Mouse (Mus musculus): ENCODE results near the gene Mea1.

The Mea1 gene

GRCm38 (mm10) chr17:46678416-46678815, at the start of gene Mea1:
Gene Mea1 (plus strand): TSS chr17:46678793.
- DNase-seq (ENCODE audit: low read depth): no peak

- no peak for DNase-seq (ENCODE audit: low read depth)
Observed at GRCm38 (mm10) chr17:46629685-46630441, 48.7 kb upstream of the Mea1 start.

GRCm38 (mm10) chr17:46636831-46637523, 41.6 kb upstream of the Mea1 start:
- peak; percentile 50 for DNase-seq (ENCODE audit: low read depth)

- DNase-seq (ENCODE audit: low read depth): no peak
Observed at GRCm38 (mm10) chr17:46639929-46640328, 38.7 kb upstream of the Mea1 start.

GRCm38 (mm10) chr17:46642060-46642459, 36.5 kb upstream of the Mea1 start:
- no peak for DNase-seq (ENCODE audit: low read depth)

GRCm38 (mm10) chr17:46644152-46644805, 34.3 kb upstream of the Mea1 start:
- DNase-seq (ENCODE audit: low read depth): no peak

- DNase-seq (ENCODE audit: low read depth): no peak
Observed at GRCm38 (mm10) chr17:46644916-46645475, 33.6 kb upstream of the Mea1 start.

- peak; percentile 98 for DNase-seq (ENCODE audit: low read depth)
Observed at GRCm38 (mm10) chr17:46645561-46646321, 32.9 kb upstream of the Mea1 start, which contains the start of the genes Klc4 and Mrpl2. Gene Klc4 (minus strand): TSS chr17:46646022. Gene Mrpl2 (plus strand): TSS chr17:46646229.

GRCm38 (mm10) chr17:46646322-46646662, 32.3 kb upstream of the Mea1 start:
- DNase-seq (ENCODE audit: low read depth): peak; percentile 58

- DNase-seq (ENCODE audit: low read depth): no peak
Observed at GRCm38 (mm10) chr17:46647279-46647678, 31.3 kb upstream of the Mea1 start.

GRCm38 (mm10) chr17:46648436-46648835, 30.2 kb upstream of the Mea1 start:
- DNase-seq (ENCODE audit: low read depth): no peak

GRCm38 (mm10) chr17:46649811-46650210, 28.8 kb upstream of the Mea1 start:
- DNase-seq (ENCODE audit: low read depth): no peak

GRCm38 (mm10) chr17:46650232-46651031, 28.2 kb upstream of the Mea1 start, which contains the start of gene Cul7:
Gene Cul7 (plus strand): TSS chr17:46650337.
- peak; percentile 71 for DNase-seq (ENCODE audit: low read depth)

- no peak for DNase-seq (ENCODE audit: low read depth)
Observed at GRCm38 (mm10) chr17:46651292-46651691, 27.3 kb upstream of the Mea1 start.

GRCm38 (mm10) chr17:46651755-46652547, 26.6 kb upstream of the Mea1 start:
- DNase-seq (ENCODE audit: low read depth): no peak

GRCm38 (mm10) chr17:46656054-46656453, 22.5 kb upstream of the Mea1 start:
- DNase-seq (ENCODE audit: low read depth): no peak

- no peak for DNase-seq (ENCODE audit: low read depth)
Observed at GRCm38 (mm10) chr17:46661351-46661750, 17.2 kb upstream of the Mea1 start.

- DNase-seq (ENCODE audit: low read depth): no peak
Observed at GRCm38 (mm10) chr17:46661981-46662380, 16.6 kb upstream of the Mea1 start.

GRCm38 (mm10) chr17:46662730-46663129, 15.9 kb upstream of the Mea1 start:
- no peak for DNase-seq (ENCODE audit: low read depth)

- DNase-seq (ENCODE audit: low read depth): no peak
Observed at GRCm38 (mm10) chr17:46667712-46668111, 10.9 kb upstream of the Mea1 start.

All from c-Kit-positive CD71-negative TER-119-negative erythroid progenitor cells, embryonic 14.5 days (primary cell).